Mouse (Mus musculus) layer of hippocampus, postnatal 10 days (tissue): ENCODE data around the gene Zfp65. TPM values are rescaled to one million over a fixed set of nuclear protein-coding genes. Genes with fewer than 3 reads are reported as not detected.
"Not testable (repeated sequence)": the region's sequence is repeated elsewhere in the genome, so short reads cannot be mapped to it uniquely, and the experiment has no call there.

Source experiments
- DNase-seq, 2 experiments: peaks; one replicate each; pipeline ENCODE4 v3.0.0; 2021; ENCODE audit warnings: low spot score in 2 of 2
- long read RNA-seq: library from polyadenylated mRNA; stranded (forward); transcript quantifications from one replicate; pipeline ENCODE4 v2.0.0, GENCODE M21; 2023
- total RNA-seq, 2 experiments: library from RNA; stranded (reverse); gene quantifications; 2 replicates each; pipeline ENCODE4 v1.2.3; 2021

Gene Zfp65
- 10 to 100 TPM; 14.8 to 16.1 TPM for total RNA-seq
- long read RNA-seq, partial matches to known transcripts: 0 of 1 reads
- long read RNA-seq, other reads (novel, unspliced or antisense): 1 of 1 reads

GRCm38 (mm10) chr13:67728641-67729318 is at the start of gene Zfp65:
Gene Zfp65 (minus strand): TSS chr13:67729173.
- peak; percentile 40 to 62 for DNase-seq

GRCm38 (mm10) chr13:67763031-67763768 is 34.2 kb upstream of the Zfp65 start:
- no peak for DNase-seq

GRCm38 (mm10) chr13:67759966-67760365 is 31.0 kb upstream of the Zfp65 start:
- DNase-seq: no peak

GRCm38 (mm10) chr13:67755761-67756160 is 26.8 kb upstream of the Zfp65 start:
- no peak for DNase-seq

- DNase-seq: peak; percentile 51 to 61
These were observed 25.6 kb upstream of the Zfp65 start, which contains the start of gene Zfp85 for GRCm38 (mm10) chr13:67754333-67755306. Gene Zfp85 (minus strand): TSS chr13:67755228.

GRCm38 (mm10) chr13:67743896-67744295 is 14.9 kb upstream of the Zfp65 start:
- no peak for DNase-seq

GRCm38 (mm10) chr13:67742941-67743340 is 14.0 kb upstream of the Zfp65 start:
- DNase-seq: no peak

- DNase-seq: not testable (repeated sequence)
These were observed 5.4 kb upstream of the Zfp65 start for GRCm38 (mm10) chr13:67734391-67734790.

- peak; percentile 19 to 26 for DNase-seq
These were observed 468 bp upstream of the Zfp65 start for GRCm38 (mm10) chr13:67729441-67729840.

- no peak for DNase-seq
These were observed 867 bp downstream of the Zfp65 start for GRCm38 (mm10) chr13:67728106-67728505.

- not testable (repeated sequence) for DNase-seq
These were observed 3.6 kb downstream of the Zfp65 start for GRCm38 (mm10) chr13:67725331-67725730.

GRCm38 (mm10) chr13:67723848-67724479 is 5.0 kb downstream of the Zfp65 start:
- peak; percentile 83 to 85 for DNase-seq

- DNase-seq: no peak
These were observed 42.0 kb downstream of the Zfp65 start, which contains the start of gene Zfp738 for GRCm38 (mm10) chr13:67686971-67687370. Gene Zfp738 (minus strand): TSS chr13:67687071.

GRCm38 (mm10) chr13:67683841-67684240 is 45.1 kb downstream of the Zfp65 start:
- DNase-seq: not testable (repeated sequence)

- peak; percentile 78 to 79 for DNase-seq
These were observed 45.8 kb downstream of the Zfp65 start for GRCm38 (mm10) chr13:67682959-67683735.

- DNase-seq: no peak
These were observed 54.1 kb downstream of the Zfp65 start for GRCm38 (mm10) chr13:67674902-67675301.
